Mouse (Mus musculus): ENCODE results near the gene Clic4. TPM values are rescaled to one million over a fixed set of nuclear protein-coding genes. Genes with fewer than 3 reads are reported as not detected.

Clic4 gene
- polyA plus RNA-seq, 1 experiment = 139 TPM

GRCm38 (mm10) chr4:135313761-135314241 is 41.2 kb upstream of the Clic4 start:
- Histone ChIP-seq H3K79me3 (ENCODE audit: low read depth) (peaks cover 2% of the 10 kb centered on the region), H3K36me3 (ENCODE audit: control insufficient read depth, insufficient read depth) (peaks cover 45% of the 10 kb centered on the region), H3K27me3 (ENCODE audit: control insufficient read depth, insufficient read depth, insufficient read length) (no peaks in the 10 kb centered on the region), H3ac (ENCODE audit: control insufficient read depth, insufficient read length, low read depth) (no peak overlapping the region), H3K4me3 (ENCODE audit: insufficient read depth, poor library complexity, severe bottlenecking) (no peak overlapping the region), H3K79me2 (ENCODE audit: control insufficient read depth, insufficient read depth) (peaks cover 7% of the 10 kb centered on the region)
- no peak for TF ChIP-seq MAX (IDR thresholded peaks at IDR 0.05)
- no peak for TF ChIP-seq CEBPB (IDR thresholded peaks at IDR 0.05; ENCODE audit: low read depth)
- TF ChIP-seq MYOG (IDR thresholded peaks at IDR 0.05; ENCODE audit: control insufficient read depth, extremely low read depth, insufficient read length) = no peak
- TF ChIP-seq FOSL1 (IDR thresholded peaks at IDR 0.05; ENCODE audit: insufficient read depth, low read length, poor library complexity, severe bottlenecking) = no peak
- TF ChIP-seq CTCF (IDR thresholded peaks at IDR 0.05; ENCODE audit: control insufficient read depth, insufficient read depth, insufficient read length) = no peak
- TF ChIP-seq MYOD1 (IDR thresholded peaks at IDR 0.05; ENCODE audit: control insufficient read depth, insufficient read length, low read depth) = no peak
- no peak for TF ChIP-seq USF1 (IDR thresholded peaks at IDR 0.05; ENCODE audit: low read depth)

GRCm38 (mm10) chr4:135313111-135313691 is 40.6 kb upstream of the Clic4 start:
- H3ac ChIP-seq (ENCODE audit: control insufficient read depth, insufficient read length, low read depth) = no peak overlapping the region
- H3K36me3 ChIP-seq (ENCODE audit: control insufficient read depth, insufficient read depth) = peaks cover 39% of the 10 kb centered on the region
- no peak for TF ChIP-seq FOSL1 (IDR thresholded peaks at IDR 0.05; ENCODE audit: insufficient read depth, low read length, poor library complexity, severe bottlenecking)
- no peak for TF ChIP-seq CTCF (IDR thresholded peaks at IDR 0.05; ENCODE audit: control insufficient read depth, insufficient read depth, insufficient read length)
- no peak for TF ChIP-seq CEBPB (IDR thresholded peaks at IDR 0.05; ENCODE audit: low read depth)
- TF ChIP-seq MYOG (IDR thresholded peaks at IDR 0.05; ENCODE audit: control insufficient read depth, extremely low read depth, insufficient read length) = no peak
- TF ChIP-seq MAX (IDR thresholded peaks at IDR 0.05) = no peak
- H3K79me3 ChIP-seq (ENCODE audit: low read depth) = peaks cover 2% of the 10 kb centered on the region
- H3K79me2 ChIP-seq (ENCODE audit: control insufficient read depth, insufficient read depth) = peaks cover 7% of the 10 kb centered on the region
- no peaks in the 10 kb centered on the region for H3K27me3 ChIP-seq (ENCODE audit: control insufficient read depth, insufficient read depth, insufficient read length)
- H3K4me3 ChIP-seq (ENCODE audit: insufficient read depth, poor library complexity, severe bottlenecking) = no peak overlapping the region

GRCm38 (mm10) chr4:135312706-135313105 is 40.1 kb upstream of the Clic4 start:
- no peak overlapping the region for H3ac ChIP-seq (ENCODE audit: control insufficient read depth, insufficient read length, low read depth)
- no peak overlapping the region for H3K4me3 ChIP-seq (ENCODE audit: insufficient read depth, poor library complexity, severe bottlenecking)
- H3K27me3 ChIP-seq (ENCODE audit: control insufficient read depth, insufficient read depth, insufficient read length) = no peaks in the 10 kb centered on the region
- peaks cover 2% of the 10 kb centered on the region for H3K79me3 ChIP-seq (ENCODE audit: low read depth)
- H3K79me2 ChIP-seq (ENCODE audit: control insufficient read depth, insufficient read depth) = peaks cover 7% of the 10 kb centered on the region
- H3K36me3 ChIP-seq (ENCODE audit: control insufficient read depth, insufficient read depth) = peaks cover 34% of the 10 kb centered on the region
- TF ChIP-seq MYOG (IDR thresholded peaks at IDR 0.05; ENCODE audit: control insufficient read depth, extremely low read depth, insufficient read length) (no peak), USF1 (IDR thresholded peaks at IDR 0.05; ENCODE audit: low read depth) (no peak), MAX (IDR thresholded peaks at IDR 0.05) (no peak), MYOD1 (IDR thresholded peaks at IDR 0.05; ENCODE audit: control insufficient read depth, insufficient read length, low read depth) (peak; percentile 28), FOSL1 (IDR thresholded peaks at IDR 0.05; ENCODE audit: insufficient read depth, low read length, poor library complexity, severe bottlenecking) (no peak)

GRCm38 (mm10) chr4:135310371-135310770 is 37.8 kb upstream of the Clic4 start:
- TF ChIP-seq MYOD1 (IDR thresholded peaks at IDR 0.05; ENCODE audit: control insufficient read depth, insufficient read length, low read depth) (no peak), FOSL1 (IDR thresholded peaks at IDR 0.05; ENCODE audit: insufficient read depth, low read length, poor library complexity, severe bottlenecking) (no peak), USF1 (IDR thresholded peaks at IDR 0.05; ENCODE audit: low read depth) (no peak), CEBPB (IDR thresholded peaks at IDR 0.05; ENCODE audit: low read depth) (no peak), MAX (IDR thresholded peaks at IDR 0.05) (no peak), MYOG (IDR thresholded peaks at IDR 0.05; ENCODE audit: control insufficient read depth, extremely low read depth, insufficient read length) (no peak), CTCF (IDR thresholded peaks at IDR 0.05; ENCODE audit: control insufficient read depth, insufficient read depth, insufficient read length) (no peak)
- Histone ChIP-seq H3K79me3 (ENCODE audit: low read depth) (no peaks in the 10 kb centered on the region), H3ac (ENCODE audit: control insufficient read depth, insufficient read length, low read depth) (no peak overlapping the region), H3K4me3 (ENCODE audit: insufficient read depth, poor library complexity, severe bottlenecking) (no peak overlapping the region), H3K36me3 (ENCODE audit: control insufficient read depth, insufficient read depth) (peaks cover 11% of the 10 kb centered on the region), H3K79me2 (ENCODE audit: control insufficient read depth, insufficient read depth) (no peaks in the 10 kb centered on the region), H3K27me3 (ENCODE audit: control insufficient read depth, insufficient read depth, insufficient read length) (no peaks in the 10 kb centered on the region)

- H3K27me3 ChIP-seq (ENCODE audit: control insufficient read depth, insufficient read depth, insufficient read length) = no peaks in the 10 kb centered on the region
- no peaks in the 10 kb centered on the region for H3K79me2 ChIP-seq (ENCODE audit: control insufficient read depth, insufficient read depth)
- TF ChIP-seq MYOD1 (IDR thresholded peaks at IDR 0.05; ENCODE audit: control insufficient read depth, insufficient read length, low read depth) (no peak), MAX (IDR thresholded peaks at IDR 0.05) (no peak), FOSL1 (IDR thresholded peaks at IDR 0.05; ENCODE audit: insufficient read depth, low read length, poor library complexity, severe bottlenecking) (no peak), MYOG (IDR thresholded peaks at IDR 0.05; ENCODE audit: control insufficient read depth, extremely low read depth, insufficient read length) (no peak), CEBPB (IDR thresholded peaks at IDR 0.05; ENCODE audit: low read depth) (no peak), USF1 (IDR thresholded peaks at IDR 0.05; ENCODE audit: low read depth) (no peak), CTCF (IDR thresholded peaks at IDR 0.05; ENCODE audit: control insufficient read depth, insufficient read depth, insufficient read length) (no peak)
- no peaks in the 10 kb centered on the region for H3K79me3 ChIP-seq (ENCODE audit: low read depth)
- H3ac ChIP-seq (ENCODE audit: control insufficient read depth, insufficient read length, low read depth) = no peak overlapping the region
- no peak overlapping the region for H3K4me3 ChIP-seq (ENCODE audit: insufficient read depth, poor library complexity, severe bottlenecking)
- H3K36me3 ChIP-seq (ENCODE audit: control insufficient read depth, insufficient read depth) = peaks cover 5% of the 10 kb centered on the region
Observed at GRCm38 (mm10) chr4:135309726-135310125, 37.1 kb upstream of the Clic4 start.

Data from C2C12 (cell line).